Mouse (Mus musculus) MEL (cell line): ENCODE results near the gene Tssk2. TPM values are rescaled to one million over a fixed set of nuclear protein-coding genes. Genes with fewer than 3 reads are reported as not detected.

Experiments used
- DNase-seq: peaks from one replicate; pipeline ENCODE4 v3.0.0; 2011; ENCODE audit warnings: low read depth, low spot score
- H3K27ac ChIP-seq: 2 replicates; pipeline ENCODE4 v1.5.1; 2012; ENCODE audit warnings: low read depth, mild to moderate bottlenecking, control low read depth, low read length, moderate library complexity; ENCODE audit not compliant: control insufficient read depth
- H3K27me3 ChIP-seq, 2 experiments: fragments of 150-350 bp in 1 of 2; sonication (generic) in 1 of 2; 2 replicates each; pipeline ENCODE4 v1.6.1; 2012; ENCODE audit warnings: low read length in 2 of 2, mild to moderate bottlenecking in 2 of 2, improper control_type of control experiment in 1 of 2, moderate library complexity in 1 of 2; ENCODE audit not compliant: insufficient read depth in 2 of 2, control insufficient read depth in 1 of 2
- H3K36me3 ChIP-seq, 2 experiments: 2 replicates each; pipeline ENCODE4 v1.6.1; 2012 to 2014; ENCODE audit warnings: low read length in 2 of 2, improper control_type of control experiment in 1 of 2, inconsistent platforms in 1 of 2, mild to moderate bottlenecking in 1 of 2; ENCODE audit not compliant: insufficient read depth in 2 of 2, control insufficient read depth in 1 of 2
- H3K4me1 ChIP-seq, 2 experiments: fragments of 150-350 bp in 1 of 2; sonication (generic) in 1 of 2; 2 replicates each; pipeline ENCODE4 v1.6.1; 2012; ENCODE audit warnings: low read length in 2 of 2, improper control_type of control experiment in 1 of 2, mild to moderate bottlenecking in 1 of 2; ENCODE audit not compliant: insufficient read depth in 2 of 2, control insufficient read depth in 1 of 2
- H3K4me3 ChIP-seq, 2 experiments: fragments of 150-350 bp in 1 of 2; sonication (generic) in 1 of 2; 2 replicates each; pipeline ENCODE4 v1.5.1; 2012; ENCODE audit warnings: low read depth in 2 of 2, low read length in 2 of 2, mild to moderate bottlenecking in 2 of 2, moderate library complexity in 2 of 2, control low read depth in 1 of 2, improper control_type of control experiment in 1 of 2; ENCODE audit not compliant: control insufficient read depth in 1 of 2, insufficient read depth in 1 of 2
- H3K79me2 ChIP-seq: 2 replicates; pipeline ENCODE4 v1.6.1; 2012; ENCODE audit warnings: mild to moderate bottlenecking, low read length, moderate library complexity; ENCODE audit not compliant: control insufficient read depth, poor library complexity, insufficient read depth
- H3K9ac ChIP-seq: 2 replicates; pipeline ENCODE4 v1.6.1; 2012; ENCODE audit warnings: low read depth, mild to moderate bottlenecking, control low read depth, low read length, moderate library complexity; ENCODE audit not compliant: control insufficient read depth, poor library complexity, severe bottlenecking
- H3K9me3 ChIP-seq: fragments of 150-350 bp; sonication (generic); replicated peaks from 2 replicates; pipeline ENCODE4 v1.6.1; 2012; ENCODE audit warnings: mild to moderate bottlenecking, low read length, improper control_type of control experiment, moderate library complexity; ENCODE audit not compliant: insufficient read depth
- CHD1 ChIP-seq: IDR thresholded peaks from 2 replicates; pipeline ENCODE4 v1.6.1; 2012; ENCODE audit warnings: low read depth, mild to moderate bottlenecking, inconsistent platforms, low read length, improper control_type of control experiment
- CTCF ChIP-seq, 3 experiments: IDR thresholded peaks in 2 of 3; conservative IDR thresholded peaks in 1 of 3; 2 replicates each; pipeline ENCODE4 v1.5.1; 2011 to 2012; ENCODE audit warnings: low read length in 3 of 3, low read depth in 2 of 3, mild to moderate bottlenecking in 2 of 3, improper control_type of control experiment in 1 of 3, inconsistent platforms in 1 of 3, mixed read lengths in 1 of 3, moderate library complexity in 1 of 3; ENCODE audit not compliant: control insufficient read depth in 1 of 3, insufficient read depth in 1 of 3, poor library complexity in 1 of 3, severe bottlenecking in 1 of 3
- E2F4 ChIP-seq: IDR thresholded peaks from 2 replicates; pipeline ENCODE4 v1.6.1; 2011; ENCODE audit warnings: low read depth, low read length, improper control_type of control experiment, borderline replicate concordance
- ELF1 ChIP-seq: IDR thresholded peaks from 2 replicates; pipeline ENCODE4 v1.6.1; 2014; ENCODE audit warnings: low read depth, mild to moderate bottlenecking, inconsistent platforms, low read length, improper control_type of control experiment, moderate library complexity
- ETS1 ChIP-seq: IDR thresholded peaks from 2 replicates; pipeline ENCODE4 v1.6.1; 2012; ENCODE audit warnings: low read depth, mild to moderate bottlenecking, inconsistent platforms, low read length, improper control_type of control experiment, moderate library complexity
- GABPA ChIP-seq: IDR thresholded peaks from 2 replicates; pipeline ENCODE4 v1.6.1; 2012; ENCODE audit warnings: low read depth, mild to moderate bottlenecking, inconsistent platforms, low read length, improper control_type of control experiment, moderate library complexity
- GATA1 ChIP-seq: IDR thresholded peaks from 2 replicates; pipeline ENCODE4 v1.6.1; 2011; ENCODE audit warnings: low read depth, low read length, improper control_type of control experiment
- HCFC1 ChIP-seq: IDR thresholded peaks from 2 replicates; pipeline ENCODE4 v1.6.1; 2012; ENCODE audit warnings: low read depth, mild to moderate bottlenecking, inconsistent platforms, low read length, improper control_type of control experiment, moderate library complexity
- JUND ChIP-seq: IDR thresholded peaks from 2 replicates; pipeline ENCODE4 v1.6.1; 2011; ENCODE audit warnings: low read depth, mild to moderate bottlenecking, improper control_type of control experiment, low read length
- KAT2A ChIP-seq: conservative IDR thresholded peaks from 2 replicates; pipeline ENCODE4 v1.6.1; 2012; ENCODE audit warnings: low read depth, low read length, improper control_type of control experiment, inconsistent platforms
- MAFK ChIP-seq: IDR thresholded peaks from 2 replicates; pipeline ENCODE4 v1.6.1; 2011; ENCODE audit warnings: low read depth, mild to moderate bottlenecking, low read length, improper control_type of control experiment, borderline replicate concordance
- MAX ChIP-seq: IDR thresholded peaks from 2 replicates; pipeline ENCODE4 v1.6.1; 2011; ENCODE audit warnings: low read length, improper control_type of control experiment
- MAZ ChIP-seq: IDR thresholded peaks from 2 replicates; pipeline ENCODE4 v1.6.1; 2012; ENCODE audit warnings: low read depth, mild to moderate bottlenecking, inconsistent platforms, low read length, improper control_type of control experiment
- MEF2A ChIP-seq: IDR thresholded peaks from 2 replicates; pipeline ENCODE4 v1.6.1; 2014; ENCODE audit warnings: low read depth, mild to moderate bottlenecking, inconsistent platforms, low read length, improper control_type of control experiment; ENCODE audit not compliant: poor library complexity, insufficient replicate concordance, severe bottlenecking; ENCODE audit errors: extremely low read depth
- MXI1 ChIP-seq: IDR thresholded peaks from 2 replicates; pipeline ENCODE4 v1.6.1; 2011; ENCODE audit warnings: mild to moderate bottlenecking, low read depth, low read length, improper control_type of control experiment
- MYC ChIP-seq: IDR thresholded peaks from 2 replicates; pipeline ENCODE4 v1.6.1; 2011; ENCODE audit warnings: low read depth, mild to moderate bottlenecking, low read length, improper control_type of control experiment, moderate library complexity
- NELFE ChIP-seq: IDR thresholded peaks from 2 replicates; pipeline ENCODE4 v1.6.1; 2011; ENCODE audit warnings: low read depth, low read length, improper control_type of control experiment
- NRF1 ChIP-seq: IDR thresholded peaks from 2 replicates; pipeline ENCODE4 v1.6.1; 2014; ENCODE audit warnings: low read depth, mild to moderate bottlenecking, inconsistent platforms, low read length, improper control_type of control experiment, moderate library complexity; ENCODE audit not compliant: poor library complexity, insufficient read depth, severe bottlenecking
- POLR2A ChIP-seq, 2 experiments: IDR thresholded peaks; 2 replicates each; pipeline ENCODE4 v1.6.1; 2011 to 2012; ENCODE audit warnings: low read length in 2 of 2, mild to moderate bottlenecking in 2 of 2, control low read depth in 1 of 2, improper control_type of control experiment in 1 of 2, low read depth in 1 of 2, moderate library complexity in 1 of 2; ENCODE audit not compliant: control insufficient read depth in 1 of 2, insufficient read depth in 1 of 2, poor library complexity in 1 of 2
- RAD21 ChIP-seq: IDR thresholded peaks from 2 replicates; pipeline ENCODE4 v1.6.1; 2011; ENCODE audit warnings: mild to moderate bottlenecking, low read depth, low read length, improper control_type of control experiment
- RCOR1 ChIP-seq: IDR thresholded peaks from 2 replicates; pipeline ENCODE4 v1.6.1; 2012; ENCODE audit warnings: low read depth, mild to moderate bottlenecking, inconsistent platforms, low read length, improper control_type of control experiment
- SIN3A ChIP-seq: IDR thresholded peaks from 2 replicates; pipeline ENCODE4 v1.6.1; 2012; ENCODE audit warnings: low read length, improper control_type of control experiment, inconsistent platforms
- SMC3 ChIP-seq: IDR thresholded peaks from 2 replicates; pipeline ENCODE4 v1.6.1; 2011; ENCODE audit warnings: low read depth, low read length, improper control_type of control experiment
- TAL1 ChIP-seq: IDR thresholded peaks from 2 replicates; pipeline ENCODE4 v1.6.1; 2012; ENCODE audit warnings: mild to moderate bottlenecking, inconsistent platforms, low read length, moderate library complexity, mixed read lengths
- TBP ChIP-seq: IDR thresholded peaks from 2 replicates; pipeline ENCODE4 v1.8.0; 2011; ENCODE audit warnings: low read depth, low read length, improper control_type of control experiment
- TCF12 ChIP-seq: IDR thresholded peaks from 2 replicates; pipeline ENCODE4 v1.6.1; 2014; ENCODE audit warnings: low read depth, mild to moderate bottlenecking, inconsistent platforms, low read length, improper control_type of control experiment, moderate library complexity
- UBTF ChIP-seq: IDR thresholded peaks from 2 replicates; pipeline ENCODE4 v1.6.1; 2012; ENCODE audit warnings: low read depth, mild to moderate bottlenecking, inconsistent platforms, low read length, improper control_type of control experiment, moderate library complexity, borderline replicate concordance; ENCODE audit not compliant: insufficient read depth
- USF2 ChIP-seq, 2 experiments: IDR thresholded peaks; 2 replicates each; pipeline ENCODE4 v1.6.1; 2011 to 2012; ENCODE audit warnings: improper control_type of control experiment in 2 of 2, low read length in 2 of 2, borderline replicate concordance in 1 of 2, inconsistent platforms in 1 of 2, low read depth in 1 of 2, mild to moderate bottlenecking in 1 of 2; ENCODE audit not compliant: insufficient read depth in 1 of 2
- ZC3H11A ChIP-seq: IDR thresholded peaks from 2 replicates; pipeline ENCODE4 v1.6.1; 2012; ENCODE audit warnings: low read depth, mild to moderate bottlenecking, inconsistent platforms, low read length, improper control_type of control experiment
- ZMIZ1 ChIP-seq: IDR thresholded peaks from 2 replicates; pipeline ENCODE4 v1.6.1; 2012; ENCODE audit warnings: low read depth, mild to moderate bottlenecking, inconsistent platforms, low read length, improper control_type of control experiment, moderate library complexity
- ZNF384 ChIP-seq: IDR thresholded peaks from 2 replicates; pipeline ENCODE4 v1.6.1; 2012; ENCODE audit warnings: low read depth, mild to moderate bottlenecking, inconsistent platforms, low read length, improper control_type of control experiment
- polyA plus RNA-seq, 2 experiments: library from polyadenylated mRNA; stranded (reverse) in 1 of 2; unstranded in 1 of 2; fragments of >175 nt in 1 of 2; fragments of >200 nt in 1 of 2; gene quantifications; 2 replicates each; pipeline versions ENCODE4 v1.2.1 to v1.2.4; 2012; ENCODE audit warnings: low replicate concordance in 2 of 2, low read depth in 1 of 2; ENCODE audit not compliant: insufficient read length in 2 of 2, insufficient read depth in 1 of 2, missing spikeins in 1 of 2
- total RNA-seq: library from RNA; depleted of rRNA; stranded (reverse); fragments of 300-350 nt; gene quantifications from 2 replicates; pipeline ENCODE4 v1.2.3, GENCODE M21; 2012

Gene Tssk2
- total and polyA plus RNA-seq, 3 experiments = 0.24 TPM; not detected in 2

DNA sequence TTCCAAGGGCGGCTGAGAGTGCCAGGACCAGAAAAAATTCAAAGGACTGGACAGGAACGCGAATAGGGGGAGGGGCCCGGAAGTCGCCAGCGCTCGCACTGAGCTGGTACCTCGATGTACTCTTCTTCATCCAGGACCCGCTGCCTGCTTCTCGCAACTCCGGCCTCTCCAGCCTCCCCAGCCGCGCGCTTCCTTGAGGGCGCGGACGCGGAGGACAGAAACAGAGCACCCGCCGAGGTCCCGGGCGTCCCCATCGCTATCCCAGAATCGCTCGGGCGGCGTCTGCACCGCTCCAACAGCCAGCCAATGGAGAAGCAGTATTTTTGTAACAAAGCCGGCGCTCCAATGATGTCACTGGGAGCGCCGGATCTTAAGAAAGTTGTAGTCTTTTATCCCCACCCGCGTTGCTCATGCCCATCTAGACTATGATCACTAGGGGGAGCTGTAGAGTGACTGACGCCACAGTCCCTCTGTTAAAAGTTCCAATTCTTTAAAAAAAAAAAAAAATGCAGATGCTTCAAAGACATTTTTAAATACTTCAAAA lies 12.7 kb downstream of the Tssk2 start, which contains the start of gene Ess2:
Ess2 (minus strand) TSS at position 297 of the 544 bp plus-strand sequence.
- Histone ChIP-seq H3K4me3 (peak within 1 kb of the TSS; percentile 82 to 86), H3K36me3 (peaks cover 2 to 3% of the 10 kb centered on the region in 2 experiments; a peak in 2 of 4 replicates), H3K4me1 (peaks cover 0 to 3% of the 10 kb centered on the region in 2 experiments; a peak in 2 of 4 replicates), H3K9me3 (no peaks in the 10 kb centered on the region), H3K9ac (peak within 1 kb of the TSS; percentile 82), H3K79me2 (peaks cover 10% of the 10 kb centered on the region), H3K27ac (peak within 1 kb of the TSS; percentile 51; the same call in 1 of the 2 replicates), H3K27me3 (no peaks in the 10 kb centered on the region)
- DNase-seq = peak; percentile 97
- TF ChIP-seq GABPA (no peak), NELFE (peak; percentile 57), CHD1 (no peak), TCF12 (0 out of 2 replicates have a peak, but pooled peaks have one; percentile 37), MAX (peak; percentile 54), ZMIZ1 (no peak; the same call in 1 of the 2 replicates), CTCF (IDR thresholded peaks at IDR 0.05 in 2 of 3, conservative IDR thresholded peaks at IDR 0.05 in 1 of 3; ENCODE audit: control insufficient read depth in 1 of 3, insufficient read depth in 1 of 3, low read depth in 2 of 3, low read length in 3 of 3, poor library complexity in 1 of 3, severe bottlenecking in 1 of 3) (peak; percentile 64 to 95 (median 68)), TBP (peak; percentile 63), E2F4 (no peak), MAFK (no peak), ETS1 (no peak), GATA1 (no peak), SIN3A (peak; percentile 97), USF2 (IDR thresholded peaks at IDR 0.05; ENCODE audit: borderline replicate concordance in 1 of 2, insufficient read depth in 1 of 2, low read depth in 1 of 2, low read length in 2 of 2) (no peak), ELF1 (peak; percentile 82; the same call in 1 of the 2 replicates), NRF1 (no peak), RCOR1 (no peak), HCFC1 (peak; percentile 98), ZC3H11A (peak; percentile 80), MEF2A (no peak), TAL1 (no peak), UBTF (no peak), MXI1 (peak; percentile 89), JUND (no peak), MYC (peak; percentile 72; the same call in 1 of the 2 replicates), SMC3 (peak; percentile 93), ZNF384 (peak; percentile 99), POLR2A (IDR thresholded peaks at IDR 0.05; ENCODE audit: control insufficient read depth in 1 of 2, insufficient read depth in 1 of 2, low read depth in 1 of 2, low read length in 2 of 2, poor library complexity in 1 of 2) (peak; percentile 78 to 80), RAD21 (peak; percentile 84), MAZ (no peak; the same call in 1 of the 2 replicates), KAT2A (peak; percentile 87)
